Mouse (Mus musculus): ENCODE results near the gene Susd1. TPM values are rescaled to one million over a fixed set of nuclear protein-coding genes. Genes with fewer than 3 reads are reported as not detected.

The Susd1 gene
- total and polyA plus RNA-seq, 3 experiments: 49.0 to 180 (median 67.6) TPM

DNA sequence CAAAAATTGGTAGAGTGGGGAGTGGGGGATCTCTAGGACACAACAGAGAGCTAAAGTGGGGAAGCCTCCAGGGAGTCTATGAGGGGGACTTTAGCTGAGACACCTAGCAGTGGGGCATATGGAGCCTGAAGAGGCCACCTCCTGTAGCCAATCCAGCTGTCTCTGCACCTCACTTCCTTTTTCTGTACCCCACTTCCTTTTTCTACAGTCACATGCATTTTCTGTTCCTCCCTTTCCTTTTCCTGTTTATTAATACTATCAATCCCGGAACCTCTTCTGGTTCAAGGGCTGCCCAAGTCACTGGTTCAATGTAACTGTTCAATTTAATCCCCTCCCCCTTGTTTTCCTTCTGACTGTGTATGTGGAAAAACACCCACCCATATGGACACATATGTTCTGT is 2.8 kb upstream of the Susd1 start (continued):
- peak; percentile 77; the same call in 1 of the 2 replicates for TF ChIP-seq MYC (IDR thresholded peaks at IDR 0.05; ENCODE audit: low read depth, low read length)
- no peak; the same call in 1 of the 2 replicates for TF ChIP-seq E2F4 (IDR thresholded peaks at IDR 0.05; ENCODE audit: borderline replicate concordance, low read depth, low read length)
- peak; percentile 69 for TF ChIP-seq ETS1 (IDR thresholded peaks at IDR 0.05; ENCODE audit: low read depth, low read length)
- TF ChIP-seq ELF1 (IDR thresholded peaks at IDR 0.05; ENCODE audit: low read depth, low read length): peak; percentile 85
- no peak for TF ChIP-seq RAD21 (IDR thresholded peaks at IDR 0.05; ENCODE audit: low read depth, low read length)
- TF ChIP-seq MAFK (IDR thresholded peaks at IDR 0.05; ENCODE audit: borderline replicate concordance, low read depth, low read length): no peak
- peak; percentile 28; the same call in 1 of the 2 replicates for TF ChIP-seq NELFE (IDR thresholded peaks at IDR 0.05; ENCODE audit: low read depth, low read length)
- no peak for TF ChIP-seq MXI1 (IDR thresholded peaks at IDR 0.05; ENCODE audit: low read depth, low read length)
- TF ChIP-seq POLR2AphosphoS5 (IDR thresholded peaks at IDR 0.05; ENCODE audit: borderline replicate concordance, low read depth, low read length): no peak
- no peak for TF ChIP-seq NRF1 (IDR thresholded peaks at IDR 0.05; ENCODE audit: insufficient read depth, low read depth, low read length, poor library complexity, severe bottlenecking)

DNA sequence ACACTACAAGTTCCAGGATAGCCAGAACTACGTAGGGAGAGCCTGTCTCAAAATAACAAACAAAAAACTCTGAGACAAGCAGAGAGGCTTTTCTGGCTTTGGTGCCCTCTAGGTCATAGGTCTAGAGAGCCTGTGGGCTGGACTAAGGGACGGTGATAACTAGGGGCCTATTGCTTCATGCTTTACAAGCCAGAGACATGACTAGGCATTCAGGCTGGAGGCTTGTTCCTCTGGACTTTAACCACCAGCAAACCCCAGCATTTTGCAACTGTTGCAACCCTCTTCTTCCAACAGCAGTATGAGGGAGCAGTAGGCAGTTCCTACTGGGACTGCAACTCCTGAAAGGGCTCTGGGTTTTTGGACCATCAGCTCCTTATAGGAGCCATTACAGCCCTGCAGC is 1.5 kb upstream of the Susd1 start:
- peak; percentile 62 for DNase-seq (ENCODE audit: low read depth, low spot score)
- TF ChIP-seq EP300 (IDR thresholded peaks at IDR 0.05; ENCODE audit: low read depth in 1 of 2, low read length in 2 of 2): no peak
- no peak for TF ChIP-seq NELFE (IDR thresholded peaks at IDR 0.05; ENCODE audit: low read depth, low read length)
- TF ChIP-seq GABPA (IDR thresholded peaks at IDR 0.05; ENCODE audit: low read depth, low read length): no peak
- no peak for TF ChIP-seq ZNF384 (IDR thresholded peaks at IDR 0.05; ENCODE audit: low read depth, low read length)
- Histone ChIP-seq H3K9me3 (replicated peaks; ENCODE audit: insufficient read depth, low read length) (no peaks in the 10 kb centered on the region), H3K4me3 (ENCODE audit: control insufficient read depth in 1 of 2, insufficient read depth in 1 of 2, low read depth in 2 of 2, low read length in 2 of 2) (no peak overlapping the region), H3K79me2 (ENCODE audit: control insufficient read depth, insufficient read depth, low read length, poor library complexity) (peaks cover 35% of the 10 kb centered on the region), H3K27ac (ENCODE audit: control insufficient read depth, low read depth, low read length) (peak overlapping the region; percentile 48), H3K36me3 (ENCODE audit: control insufficient read depth in 1 of 2, insufficient read depth in 2 of 2, low read length in 2 of 2) (peaks cover 2 to 49% of the 10 kb centered on the region in 2 experiments; a peak in 3 of 4 replicates), H3K4me1 (ENCODE audit: control insufficient read depth in 1 of 2, insufficient read depth in 2 of 2, low read length in 2 of 2) (peaks cover 33 to 40% of the 10 kb centered on the region in 2 experiments), H3K9ac (ENCODE audit: control insufficient read depth, low read depth, low read length, poor library complexity, severe bottlenecking) (peak overlapping the region; percentile 21), H3K27me3 (ENCODE audit: control insufficient read depth in 1 of 2, insufficient read depth in 2 of 2, low read length in 2 of 2) (no peaks in the 10 kb centered on the region)

DNA sequence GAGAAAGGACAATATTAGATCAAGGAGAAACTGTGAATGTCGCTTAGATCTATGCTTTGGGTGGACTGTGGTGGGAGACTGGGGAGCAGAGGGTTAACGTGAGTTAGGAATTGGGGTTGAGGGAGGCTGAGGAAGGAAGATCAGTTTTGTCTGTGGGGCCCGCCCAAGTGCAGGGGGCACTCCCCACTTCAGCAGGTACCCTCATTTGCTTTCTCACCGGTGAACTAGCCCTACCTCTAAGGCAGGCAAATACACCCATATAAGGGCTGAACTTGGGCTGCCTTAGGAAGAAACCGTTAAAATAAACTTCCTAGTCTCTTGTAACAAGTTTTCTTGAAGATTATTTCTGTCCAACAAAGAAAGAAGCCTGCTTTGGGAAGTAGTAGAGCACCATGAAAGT is 608 bp upstream of the Susd1 start:
- TF ChIP-seq CHD1 (IDR thresholded peaks at IDR 0.05; ENCODE audit: low read depth, low read length) (no peak), POLR2AphosphoS5 (IDR thresholded peaks at IDR 0.05; ENCODE audit: borderline replicate concordance, low read depth, low read length) (no peak), USF2 (IDR thresholded peaks at IDR 0.05; ENCODE audit: borderline replicate concordance in 1 of 2, insufficient read depth in 1 of 2, low read depth in 1 of 2, low read length in 2 of 2) (no peak), UBTF (IDR thresholded peaks at IDR 0.05; ENCODE audit: borderline replicate concordance, insufficient read depth, low read depth, low read length) (no peak), EP300 (IDR thresholded peaks at IDR 0.05; ENCODE audit: low read depth in 1 of 2, low read length in 2 of 2) (no peak; a peak in 1 of 4 replicates), MXI1 (IDR thresholded peaks at IDR 0.05; ENCODE audit: low read depth, low read length) (no peak), MAZ (IDR thresholded peaks at IDR 0.05; ENCODE audit: low read depth, low read length) (peak; percentile 10; the same call in 1 of the 2 replicates), POLR2A (IDR thresholded peaks at IDR 0.05; ENCODE audit: control insufficient read depth in 1 of 2, insufficient read depth in 1 of 2, low read depth in 1 of 2, low read length in 2 of 2, poor library complexity in 1 of 2) (no peak), MYC (IDR thresholded peaks at IDR 0.05; ENCODE audit: low read depth, low read length) (no peak), RCOR1 (IDR thresholded peaks at IDR 0.05; ENCODE audit: low read depth, low read length) (no peak), TBP (IDR thresholded peaks at IDR 0.05; ENCODE audit: low read depth, low read length) (peak; percentile 20; the same call in 1 of the 2 replicates), RAD21 (IDR thresholded peaks at IDR 0.05; ENCODE audit: low read depth, low read length) (no peak), CHD2 (IDR thresholded peaks at IDR 0.05; ENCODE audit: low read length) (no peak), ZKSCAN1 (IDR thresholded peaks at IDR 0.05; ENCODE audit: low read depth, low read length) (no peak), MYB (IDR thresholded peaks at IDR 0.05; ENCODE audit: low read depth, low read length) (peak; percentile 32; the same call in 1 of the 2 replicates)
- peak; percentile 67 for DNase-seq (ENCODE audit: low read depth, low spot score)
- peak overlapping the region; percentile 62 for H3K27ac ChIP-seq (ENCODE audit: control insufficient read depth, low read depth, low read length)
- peaks cover 44% of the 10 kb centered on the region for H3K79me2 ChIP-seq (ENCODE audit: control insufficient read depth, insufficient read depth, low read length, poor library complexity)
- peaks cover 32 to 43% of the 10 kb centered on the region in 2 experiments for H3K4me1 ChIP-seq (ENCODE audit: control insufficient read depth in 1 of 2, insufficient read depth in 2 of 2, low read length in 2 of 2)
- H3K9ac ChIP-seq (ENCODE audit: control insufficient read depth, low read depth, low read length, poor library complexity, severe bottlenecking): peak overlapping the region; percentile 70
- peak overlapping the region; percentile 48 to 53 for H3K4me3 ChIP-seq (ENCODE audit: control insufficient read depth in 1 of 2, insufficient read depth in 1 of 2, low read depth in 2 of 2, low read length in 2 of 2)
- peaks cover 2 to 49% of the 10 kb centered on the region in 2 experiments; a peak in 3 of 4 replicates for H3K36me3 ChIP-seq (ENCODE audit: control insufficient read depth in 1 of 2, insufficient read depth in 2 of 2, low read length in 2 of 2)
- H3K9me3 ChIP-seq (replicated peaks; ENCODE audit: insufficient read depth, low read length): no peaks in the 10 kb centered on the region
- H3K27me3 ChIP-seq (ENCODE audit: control insufficient read depth in 1 of 2, insufficient read depth in 2 of 2, low read length in 2 of 2): no peaks in the 10 kb centered on the region

All from MEL (cell line).